Mouse (Mus musculus): ENCODE measurements around the gene Gm3072.
"Not testable (repeated sequence)": the region's sequence is repeated elsewhere in the genome, so short reads cannot be mapped to it uniquely, and the experiment has no call there.

Gene Gm3072

GRCm38 (mm10) chr14:41624512-41624911 lies at the start of gene Gm3072:
Gene Gm3072 (minus strand): TSS chr14:41624612.
- not testable (repeated sequence) for DNase-seq (ENCODE audit: low spot score)

DNA sequence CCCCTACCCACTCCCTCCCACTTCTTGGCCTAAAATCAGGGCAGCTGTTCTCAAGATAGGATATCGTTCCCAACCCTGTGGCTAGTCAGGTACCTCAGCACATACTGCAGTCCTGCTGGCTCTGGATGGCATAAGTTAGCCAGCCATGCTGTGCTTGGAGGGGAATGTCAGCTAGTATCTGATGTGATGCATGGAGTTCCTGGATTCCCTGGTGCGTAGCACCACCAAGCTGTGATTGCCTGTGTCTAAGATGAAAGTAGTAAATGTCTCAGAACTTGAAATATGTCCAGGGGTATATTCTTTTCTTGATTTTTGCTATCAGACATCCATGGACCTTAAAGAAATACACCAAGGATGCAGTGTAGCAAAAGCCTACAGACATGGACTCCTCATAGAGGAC lies 23.8 kb upstream of the Gm3072 start:
- DNase-seq (ENCODE audit: low spot score): not testable (repeated sequence)

- DNase-seq (ENCODE audit: low spot score): not testable (repeated sequence)
Observed at GRCm38 (mm10) chr14:41646387-41646786, 22.0 kb upstream of the Gm3072 start, which contains the start of gene Gm3676. Gene Gm3676 (minus strand): TSS chr14:41646487.

- DNase-seq (ENCODE audit: low spot score): not testable (repeated sequence)
Observed at GRCm38 (mm10) chr14:41630144-41630543, 5.7 kb upstream of the Gm3072 start.

- not testable (repeated sequence) for DNase-seq (ENCODE audit: low spot score)
Observed at GRCm38 (mm10) chr14:41622535-41622934, 1.9 kb downstream of the Gm3072 start.

GRCm38 (mm10) chr14:41610690-41611089 lies 13.7 kb downstream of the Gm3072 start:
- not testable (repeated sequence) for DNase-seq (ENCODE audit: low spot score)

- DNase-seq (ENCODE audit: low spot score): not testable (repeated sequence)
Observed at GRCm38 (mm10) chr14:41600935-41601334, 23.5 kb downstream of the Gm3072 start.

GRCm38 (mm10) chr14:41586346-41586745 lies 38.1 kb downstream of the Gm3072 start:
- DNase-seq (ENCODE audit: low spot score): not testable (repeated sequence)

- not testable (repeated sequence) for DNase-seq (ENCODE audit: low spot score)
Observed at GRCm38 (mm10) chr14:41572911-41573310, 51.5 kb downstream of the Gm3072 start, which contains the start of gene 1700049E17Rik2. Gene 1700049E17Rik2 (plus strand): TSS chr14:41573211.
